Mouse (Mus musculus) ES-Bruce4 (cell line): Measurements from ENCODE around the gene Ptcd2.

ENCODE experiments used
- CTCF ChIP-seq: IDR thresholded peaks from one replicate; pipeline ENCODE4 v1.8.1; 2011; ENCODE audit warnings: low read depth, low read length
- EP300 ChIP-seq: IDR thresholded peaks from 2 replicates; pipeline ENCODE4 v1.6.1; 2011; ENCODE audit warnings: low read depth, low read length; ENCODE audit not compliant: insufficient read depth
- POLR2A ChIP-seq: IDR thresholded peaks from one replicate; pipeline ENCODE4 v1.8.1; 2011; ENCODE audit warnings: low read length; ENCODE audit not compliant: insufficient read depth

GRCm38 (mm10) chr13:99363866-99364265, 19.4 kb upstream of the Ptcd2 start:
- TF ChIP-seq CTCF (no peak), EP300 (no peak), POLR2A (no peak)
